Mouse (Mus musculus) neural tube, postnatal 0 days (tissue): ENCODE results near the gene Sel1l2. TPM values are rescaled to one million over a fixed set of nuclear protein-coding genes. Genes with fewer than 3 reads are reported as not detected.

Experiments used
- polyA plus RNA-seq: library from polyadenylated mRNA; unstranded; fragments of >200 nt; fragmentation: Nextera tagmentation; extraction: Ambion mirVana; gene quantifications from 2 replicates; pipeline ENCODE4 v1.2.1, GENCODE M21; 2015

Gene Sel1l2
- not detected in 2 replicates for polyA plus RNA-seq

GRCm38 (mm10) chr2:140389525-140389924, at the start of gene Sel1l2:
Sel1l2 (minus strand) TSS chr2:140389706.

DNA sequence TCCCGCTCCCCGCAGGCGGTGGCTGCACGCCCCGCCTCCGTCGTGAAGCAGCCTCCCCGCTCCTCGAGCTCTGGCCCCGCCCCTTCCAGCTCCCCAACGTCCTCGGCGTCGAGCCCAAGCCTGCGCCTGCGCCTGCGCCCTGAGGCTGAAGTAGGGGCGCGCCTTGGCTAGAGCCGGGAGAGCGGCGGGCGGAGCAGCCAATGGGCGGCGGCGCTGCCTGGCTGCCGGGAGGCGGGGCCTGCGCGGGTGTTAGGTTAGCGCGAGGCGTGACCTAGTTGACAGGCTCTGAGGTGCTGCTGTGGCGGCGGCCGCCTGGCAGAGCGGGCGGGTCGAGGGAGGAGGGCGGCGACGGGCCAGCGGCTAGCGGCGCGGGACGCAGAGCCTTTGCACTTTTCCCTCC, 5.7 kb upstream of the Sel1l2 start, which contains the start of gene Macrod2:
Macrod2 (plus strand) TSS at position 131 of the 400 bp plus-strand sequence.

Other genes starting within 250 kb of the Sel1l2 start
- not detected in 2 replicates for gene Gm17374, start 237.7 kb downstream of the Sel1l2 start, polyA plus RNA-seq
- gene Esf1, start 219.1 kb downstream of the Sel1l2 start, polyA plus RNA-seq: 14.8 and 16.0 TPM in 2 replicates
- 68.9 and 75.8 TPM in 2 replicates for gene Ndufaf5, start 219.1 kb downstream of the Sel1l2 start, polyA plus RNA-seq
- gene Macrod2, start 5.6 kb upstream of the Sel1l2 start, polyA plus RNA-seq: 52.8 and 54.7 TPM in 2 replicates